Comparison of ENCODE assay signal across 10 mouse cellular contexts in genomic region chr2:31115943-31116731, GRCm38 (mm10). TPM values are rescaled to one million over a fixed set of nuclear protein-coding genes. Genes with fewer than 3 reads are reported as not detected.
DNase-seq lines count a peak whose midpoint lies in the region.
"Had no signal": no experiment of that assay in that cellular context is flagged by ENCODE, and none has a peak within 500 bp of the region (broad histone marks: within the 10 kb centered on the region; RNA-seq: fewer than 3 reads in every experiment).

No protein-coding gene starts in this region.

- peak; percentile 31 to 58 for DNase-seq in layer of hippocampus, postnatal 14 days (ENCODE audit: low spot score in 2 of 2)
- no peak for DNase-seq in layer of hippocampus, adult 9-10 months (ENCODE audit: low spot score)
- DNase-seq in T-cell, adult 2 months (ENCODE audit: low spot score) = peak; percentile 89
- peak; percentile 88 for DNase-seq in induced T-regulatory cell, adult 2 months (ENCODE audit: low read depth)
- DNase-seq in splenic B cell, adult 2 months (ENCODE audit: low read depth, low spot score) = peak; percentile 28
- DNase-seq in right cerebral cortex, postnatal 14 days = no peak
- DNase-seq in gastrocnemius, postnatal 10 days = no peak
- no peak for DNase-seq in left cerebral cortex, adult 18-20 months (ENCODE audit: low spot score in 2 of 2)
- DNase-seq: adrenal gland, postnatal 25 days; kidney, adult 11 months had no signal

- H3K36me3 ChIP-seq in splenic B cell, adult 2 months (ENCODE audit: control insufficient read depth, insufficient read depth, low read length, poor library complexity, severe bottlenecking) = no peaks in the 10 kb centered on the region

- H3K27me3 ChIP-seq in splenic B cell, adult 2 months (ENCODE audit: control insufficient read depth, insufficient read depth, low read length, poor library complexity, severe bottlenecking) = no peaks in the 10 kb centered on the region

RNA-seq across cellular contexts. Expression of gene Fnbp1, which starts 25.7 kb away (rescaled TPM):
- 100 to 1,000 TPM in 1 of 2 experiments, 10 to 100 TPM in 1; 98.9 to 105 TPM for total RNA-seq in layer of hippocampus, postnatal 14 days (2021)
- total RNA-seq in gastrocnemius, postnatal 10 days (2021) = 10 to 100 TPM; 27.9 to 30.3 TPM
- total RNA-seq in left cerebral cortex, adult 18-20 months (2021) = 100 to 1,000 TPM in 1 of 2 experiments, 10 to 100 TPM in 1; 97.8 to 101 TPM

RNA-seq across cellular contexts. Expression of gene Gpr107, which starts 36.0 kb away (rescaled TPM):
- 10 to 100 TPM; 48.6 to 52.8 TPM for total RNA-seq in layer of hippocampus, postnatal 14 days (2021)
- 10 to 100 TPM; 27.4 to 32.4 TPM for total RNA-seq in gastrocnemius, postnatal 10 days (2021)
- total RNA-seq in left cerebral cortex, adult 18-20 months (2021) = 10 to 100 TPM; 42.9 to 45.1 TPM

Comparison
In these comparisons a context has a peak if more than half of its experiments do, and no peak if none do; other contexts are left out.
1. DNase-seq: peak in layer of hippocampus, postnatal 14 days (2 of 2), T-cell, adult 2 months (single experiment), induced T-regulatory cell, adult 2 months (single experiment) and splenic B cell, adult 2 months (single experiment); none in layer of hippocampus, adult 9-10 months (single experiment), right cerebral cortex, postnatal 14 days (single experiment), gastrocnemius, postnatal 10 days (single experiment) and left cerebral cortex, adult 18-20 months (0 of 2).